Mouse (Mus musculus): ENCODE results near the gene Uck1. TPM values are rescaled to one million over a fixed set of nuclear protein-coding genes. Genes with fewer than 3 reads are reported as not detected.

Uck1 gene
- polyA plus RNA-seq, 1 experiment from 2014 or later = 32.2 TPM

DNA sequence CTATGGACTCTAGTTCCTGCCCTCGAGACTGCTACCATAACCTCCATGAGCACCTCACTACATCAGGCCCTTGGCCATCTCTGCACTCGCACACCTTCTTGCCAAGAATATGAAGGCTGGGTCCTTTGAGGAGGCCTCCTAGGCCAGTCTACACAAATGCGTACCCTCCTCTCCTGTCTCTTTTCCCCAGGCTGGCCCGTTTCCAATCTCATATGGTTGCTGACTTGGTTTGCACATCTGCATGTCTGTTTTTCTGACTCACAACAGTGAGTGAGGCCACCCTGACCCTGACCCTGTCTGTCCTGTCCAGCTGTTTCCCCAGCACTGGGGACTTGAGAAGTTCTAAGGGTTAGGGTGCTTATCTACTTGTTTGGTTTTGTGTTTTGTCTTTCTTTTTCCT lies 13.2 kb downstream of the Uck1 start:
- no peaks in the 10 kb centered on the region for H3K9me3 ChIP-seq (ENCODE audit: control insufficient read depth, low read length)
- WGBS = 83% methylated on average over 4 of the region's 4 CpGs
- H3K27ac ChIP-seq (replicated peaks) = no peak overlapping the region
- no peak overlapping the region for H3K4me3 ChIP-seq (ENCODE audit: low read depth, low read length)
- peaks cover 16% of the 10 kb centered on the region for H3K36me3 ChIP-seq (ENCODE audit: control insufficient read depth, insufficient read depth, low read length)
- TF ChIP-seq EP300 (optimal IDR thresholded peaks at IDR 0.05) = no peak
- TF ChIP-seq CTCF (IDR thresholded peaks at IDR 0.05; ENCODE audit: low read depth) = no peak
- H3K4me2 ChIP-seq (replicated peaks; ENCODE audit: low read depth) = no peak overlapping the region
- H3K9ac ChIP-seq (ENCODE audit: low read length) = no peak overlapping the region
- H3K27me3 ChIP-seq (ENCODE audit: control insufficient read depth, insufficient read depth, low read length) = no peaks in the 10 kb centered on the region
- no peaks in the 10 kb centered on the region for H3K4me1 ChIP-seq (replicated peaks; ENCODE audit: control insufficient read depth, insufficient read depth)
- DNase-seq (ENCODE audit: low spot score) (no peak), ATAC-seq (ENCODE audit: low FRiP score, low TSS enrichment) (no peak)

DNA sequence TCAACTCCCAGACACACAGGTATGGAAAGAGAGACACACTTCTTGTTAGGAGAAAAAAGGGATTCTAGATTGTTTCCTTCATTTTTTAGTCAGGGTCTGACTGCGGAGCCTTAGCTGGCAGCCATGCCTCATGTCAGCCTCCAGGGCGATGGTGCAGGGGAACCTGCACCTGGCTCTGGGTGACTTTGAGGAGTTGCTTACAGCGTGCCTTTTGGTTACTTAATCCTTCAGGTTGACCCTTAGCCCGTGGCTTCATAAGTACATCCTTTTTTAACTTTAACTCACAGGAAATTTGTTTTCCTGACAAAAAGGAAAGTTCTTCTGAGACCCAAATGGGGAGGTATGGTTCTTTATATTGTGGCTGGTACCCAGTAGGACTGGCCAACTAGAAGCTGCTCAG lies 17.0 kb downstream of the Uck1 start:
- no peak for ATAC-seq (ENCODE audit: low FRiP score, low TSS enrichment)

DNA sequence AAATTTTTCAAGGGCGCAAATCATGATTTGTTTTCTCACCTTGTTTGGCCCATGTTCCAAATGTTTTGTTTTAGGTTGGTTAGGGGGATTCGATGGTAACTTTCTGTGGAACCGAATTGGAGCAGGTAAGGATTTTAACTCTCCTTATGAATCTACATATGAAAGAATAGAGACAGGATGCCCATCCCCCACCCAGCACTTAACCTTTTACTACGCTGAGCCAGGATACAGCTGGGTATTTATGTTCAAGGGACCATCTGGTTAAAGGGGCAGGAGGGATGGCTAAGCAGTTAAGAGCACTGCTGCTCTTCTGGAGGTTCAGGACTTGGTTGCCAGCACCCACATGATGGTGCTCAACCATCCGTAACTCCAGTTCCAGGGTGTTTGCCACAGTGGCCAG lies 19.4 kb downstream of the Uck1 start:
- H3K4me2 ChIP-seq (replicated peaks; ENCODE audit: low read depth) = no peak overlapping the region
- no peak overlapping the region for H3K4me3 ChIP-seq (ENCODE audit: low read depth, low read length)
- TF ChIP-seq CTCF (IDR thresholded peaks at IDR 0.05; ENCODE audit: low read depth) (no peak), EP300 (optimal IDR thresholded peaks at IDR 0.05) (no peak)
- ATAC-seq (ENCODE audit: low FRiP score, low TSS enrichment) = no peak
- DNase-seq (ENCODE audit: low spot score) = no peak
- H3K4me1 ChIP-seq (replicated peaks; ENCODE audit: control insufficient read depth, insufficient read depth) = no peaks in the 10 kb centered on the region
- no peak overlapping the region for H3K27ac ChIP-seq (replicated peaks)
- H3K36me3 ChIP-seq (ENCODE audit: control insufficient read depth, insufficient read depth, low read length) = peaks cover 4% of the 10 kb centered on the region; the same call in 1 of the 2 replicates
- H3K27me3 ChIP-seq (ENCODE audit: control insufficient read depth, insufficient read depth, low read length) = no peaks in the 10 kb centered on the region
- no peak overlapping the region for H3K9ac ChIP-seq (ENCODE audit: low read length)
- 76% methylated on average over 5 of the region's 5 CpGs for WGBS
- no peaks in the 10 kb centered on the region for H3K9me3 ChIP-seq (ENCODE audit: control insufficient read depth, low read length)

More for the DNA sequence above, 17.0 kb downstream of the Uck1 start:
- Histone ChIP-seq H3K4me2 (replicated peaks; ENCODE audit: low read depth) (no peak overlapping the region), H3K27ac (replicated peaks) (no peak overlapping the region), H3K36me3 (ENCODE audit: control insufficient read depth, insufficient read depth, low read length) (peaks cover 13% of the 10 kb centered on the region), H3K4me1 (replicated peaks; ENCODE audit: control insufficient read depth, insufficient read depth) (no peaks in the 10 kb centered on the region), H3K4me3 (ENCODE audit: low read depth, low read length) (no peak overlapping the region), H3K27me3 (ENCODE audit: control insufficient read depth, insufficient read depth, low read length) (no peaks in the 10 kb centered on the region), H3K9ac (ENCODE audit: low read length) (no peak overlapping the region), H3K9me3 (ENCODE audit: control insufficient read depth, low read length) (no peaks in the 10 kb centered on the region)
- no peak for TF ChIP-seq EP300 (optimal IDR thresholded peaks at IDR 0.05)
- 83% methylated on average over 4 of the region's 4 CpGs for WGBS
- DNase-seq (ENCODE audit: low spot score) = no peak

DNA sequence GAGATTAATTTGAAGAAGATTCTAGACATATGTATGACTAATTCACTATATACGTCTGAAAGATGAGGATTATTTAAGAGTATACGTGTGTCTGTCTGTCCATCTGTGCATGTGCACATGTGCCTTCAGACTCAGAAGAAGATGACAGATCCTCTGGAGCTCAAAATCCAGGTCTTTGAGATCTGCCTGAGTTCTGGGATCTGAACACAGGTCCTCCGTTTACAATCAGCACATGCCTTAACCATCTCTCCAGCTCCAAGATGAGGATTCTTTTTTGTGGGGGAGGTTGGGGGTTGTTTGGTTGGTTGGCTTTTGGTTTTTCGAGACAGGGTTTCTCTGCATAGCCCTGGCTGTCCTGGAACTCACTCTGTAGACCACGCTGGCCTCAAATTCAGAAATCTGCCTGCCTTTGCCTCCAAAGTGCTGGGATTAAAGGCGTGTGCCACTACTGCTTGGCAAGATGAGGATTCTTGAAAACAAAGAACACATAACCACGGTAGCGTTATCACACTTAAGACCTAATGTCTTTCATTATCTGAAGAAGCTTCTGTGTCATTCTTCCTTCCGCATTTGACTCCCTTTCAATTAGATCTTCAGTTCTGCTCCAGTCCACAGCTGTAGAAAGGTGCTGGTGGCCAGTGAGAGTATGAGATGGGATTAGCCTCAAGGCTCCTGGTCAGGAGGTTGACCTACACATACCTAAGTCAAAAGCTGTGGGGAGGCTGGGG lies 21.1 kb downstream of the Uck1 start:
- 90% methylated on average over 9 of the region's 9 CpGs for WGBS
- TF ChIP-seq CTCF (IDR thresholded peaks at IDR 0.05; ENCODE audit: low read depth) (no peak), EP300 (optimal IDR thresholded peaks at IDR 0.05) (no peak)
- no peak overlapping the region for H3K27ac ChIP-seq (replicated peaks)
- ATAC-seq (ENCODE audit: low FRiP score, low TSS enrichment) (no peak), DNase-seq (ENCODE audit: low spot score) (no peak)
- peaks cover under 1% of the 10 kb centered on the region; the same call in 1 of the 2 replicates for H3K36me3 ChIP-seq (ENCODE audit: control insufficient read depth, insufficient read depth, low read length)
- no peaks in the 10 kb centered on the region for H3K27me3 ChIP-seq (ENCODE audit: control insufficient read depth, insufficient read depth, low read length)
- no peak overlapping the region for H3K9ac ChIP-seq (ENCODE audit: low read length)
- H3K4me3 ChIP-seq (ENCODE audit: low read depth, low read length) = no peak overlapping the region
- no peaks in the 10 kb centered on the region for H3K4me1 ChIP-seq (replicated peaks; ENCODE audit: control insufficient read depth, insufficient read depth)
- no peak overlapping the region for H3K4me2 ChIP-seq (replicated peaks; ENCODE audit: low read depth)
- no peaks in the 10 kb centered on the region for H3K9me3 ChIP-seq (ENCODE audit: control insufficient read depth, low read length)

DNA sequence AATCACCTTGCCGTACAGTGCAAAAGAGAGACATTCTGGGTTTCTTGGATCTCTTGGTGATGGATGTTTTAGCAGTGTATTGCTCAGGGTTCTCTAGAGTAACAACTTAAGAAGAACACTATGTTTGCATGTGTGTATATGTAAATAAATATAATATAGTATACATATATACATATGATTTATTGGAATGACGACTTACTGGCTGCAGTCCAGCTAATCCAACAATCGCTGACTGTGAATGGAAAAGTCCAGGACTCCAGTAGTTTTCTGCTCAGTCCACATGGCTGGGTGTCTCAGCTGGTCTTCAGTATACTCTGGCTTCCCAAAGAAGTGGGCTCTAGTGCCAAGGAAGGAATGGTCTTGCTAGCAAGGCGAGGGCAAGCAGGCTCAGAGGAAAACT lies 22.4 kb downstream of the Uck1 start:
- 0 out of 2 replicates have a peak, but pooled peaks cover 2% of the 10 kb centered on the region for H3K36me3 ChIP-seq (ENCODE audit: control insufficient read depth, insufficient read depth, low read length)
- H3K27me3 ChIP-seq (ENCODE audit: control insufficient read depth, insufficient read depth, low read length) = no peaks in the 10 kb centered on the region
- TF ChIP-seq CTCF (IDR thresholded peaks at IDR 0.05; ENCODE audit: low read depth) (no peak), EP300 (optimal IDR thresholded peaks at IDR 0.05) (no peak)
- H3K4me1 ChIP-seq (replicated peaks; ENCODE audit: control insufficient read depth, insufficient read depth) = no peaks in the 10 kb centered on the region
- H3K9ac ChIP-seq (ENCODE audit: low read length) = no peak overlapping the region; the same call in 1 of the 2 replicates
- peak overlapping the region; percentile 55 for H3K4me3 ChIP-seq (ENCODE audit: low read depth, low read length)
- H3K27ac ChIP-seq (replicated peaks) = no peak overlapping the region
- H3K9me3 ChIP-seq (ENCODE audit: control insufficient read depth, low read length) = no peaks in the 10 kb centered on the region
- 20% methylated on average over 4 of the region's 4 CpGs for WGBS
- DNase-seq (ENCODE audit: low spot score) = no peak
- ATAC-seq (ENCODE audit: low FRiP score, low TSS enrichment) = no peak
- H3K4me2 ChIP-seq (replicated peaks; ENCODE audit: low read depth) = peak overlapping the region; percentile 82

DNA sequence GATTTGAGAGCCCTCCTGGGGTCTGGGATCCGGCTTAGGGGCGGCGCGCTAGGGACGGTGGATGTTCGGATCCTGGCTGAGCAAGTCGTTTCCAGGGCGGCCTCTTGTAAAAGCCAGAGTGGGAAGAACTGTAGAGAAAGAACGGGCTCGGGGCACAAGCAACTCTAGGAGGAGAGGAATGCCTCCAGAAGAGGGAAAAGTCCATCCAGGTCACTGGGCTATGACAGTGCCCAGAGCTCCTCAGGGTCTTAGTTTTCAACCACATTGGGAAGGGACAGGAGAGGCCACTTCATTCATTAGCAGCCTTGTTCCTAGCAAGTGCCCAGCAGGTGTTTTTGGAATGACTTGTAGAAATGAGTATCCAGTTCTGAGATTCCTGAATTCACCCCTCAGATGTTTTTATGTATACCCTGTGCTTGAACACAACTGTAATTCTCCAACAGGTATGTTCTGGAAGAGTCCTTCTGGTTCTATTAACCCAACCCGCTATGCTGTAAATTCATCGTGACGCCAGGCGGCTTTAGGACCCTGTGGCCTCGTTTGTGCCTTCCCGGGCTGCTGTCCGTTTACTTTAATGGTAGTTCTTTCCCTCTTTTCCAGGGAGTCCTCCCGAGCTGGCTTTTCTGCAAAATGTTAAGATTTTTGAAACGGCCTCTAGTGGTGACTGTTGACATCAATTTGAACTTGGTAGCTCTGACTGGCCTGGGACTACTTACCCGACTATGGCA lies 23.0 kb downstream of the Uck1 start:
- TF ChIP-seq CTCF (IDR thresholded peaks at IDR 0.05; ENCODE audit: low read depth) (peak; percentile 60), EP300 (optimal IDR thresholded peaks at IDR 0.05) (no peak)
- 0% methylated on average over 20 of the region's 20 CpGs for WGBS
- ATAC-seq (ENCODE audit: low FRiP score, low TSS enrichment) (peak; percentile 30), DNase-seq (ENCODE audit: low spot score) (peak; percentile 57)
- Histone ChIP-seq H3K4me3 (ENCODE audit: low read depth, low read length) (peak overlapping the region; percentile 55), H3K4me1 (replicated peaks; ENCODE audit: control insufficient read depth, insufficient read depth) (no peaks in the 10 kb centered on the region), H3K27me3 (ENCODE audit: control insufficient read depth, insufficient read depth, low read length) (no peaks in the 10 kb centered on the region), H3K9me3 (ENCODE audit: control insufficient read depth, low read length) (no peaks in the 10 kb centered on the region), H3K4me2 (replicated peaks; ENCODE audit: low read depth) (peak overlapping the region; percentile 82), H3K36me3 (ENCODE audit: control insufficient read depth, insufficient read depth, low read length) (peaks cover 2% of the 10 kb centered on the region; the same call in 1 of the 2 replicates), H3K27ac (replicated peaks) (peak overlapping the region; percentile 75), H3K9ac (ENCODE audit: low read length) (peak overlapping the region; percentile 74)

Data from stomach, postnatal 0 days (tissue).